ENCODE assay signal across 8 mouse cellular contexts in genomic region chr13:55361974-55362452, GRCm38 (mm10). TPM values are rescaled to one million over a fixed set of nuclear protein-coding genes. Genes with fewer than 3 reads are reported as not detected.
DNase-seq lines count a peak whose midpoint lies in the region; ATAC-seq and TF ChIP-seq lines count a peak whose summit lies in the region.

No protein-coding gene starts in this region.

- ATAC-seq in hindbrain, embryonic 15.5 days (ENCODE audit: low FRiP score, low read depth) = peak; percentile 45; the same call in 1 of the 2 replicates

- H3K9ac ChIP-seq in ES-Bruce4 (ENCODE audit: low read depth, poor library complexity, severe bottlenecking) = peak overlapping the region; percentile 64
- H3K9ac ChIP-seq in hindbrain, embryonic 15.5 days = peak overlapping the region; percentile 88

- TF ChIP-seq POLR2A in kidney, adult 2 months (IDR thresholded peaks at IDR 0.05; ENCODE audit: low read depth, low read length) = no peak
- TF ChIP-seq POLR2A in ES-Bruce4 (IDR thresholded peaks at IDR 0.05; ENCODE audit: insufficient read depth, low read length) = no peak

- TF ChIP-seq CTCF in kidney, adult 2 months (conservative IDR thresholded peaks at IDR 0.05; ENCODE audit: insufficient read depth, insufficient read length, low read depth, low read length) = no peak
- TF ChIP-seq CTCF in ES-Bruce4 (IDR thresholded peaks at IDR 0.05; ENCODE audit: low read depth, low read length) = no peak

- H3K27ac ChIP-seq in kidney, adult 2 months (ENCODE audit: insufficient read depth, low read depth, low read length) = peak overlapping the region; percentile 73
- H3K27ac ChIP-seq in ES-Bruce4 (ENCODE audit: insufficient read depth, low read length) = no peak overlapping the region
- H3K27ac ChIP-seq in embryonic facial prominence, embryonic 10.5 days (replicated peaks) = peak overlapping the region; percentile 92
- H3K27ac ChIP-seq in hindbrain, embryonic 15.5 days (replicated peaks) = peak overlapping the region; percentile 88

- H3K4me2 ChIP-seq in hindbrain, embryonic 15.5 days = peak overlapping the region; percentile 90

- DNase-seq in kidney, adult 2 months = no peak
- DNase-seq in kidney, postnatal 36 days = no peak
- no peak for DNase-seq in embryonic facial prominence, embryonic 10.5 days (ENCODE audit: low spot score)
- DNase-seq in mesoderm, embryonic 11.5 days (ENCODE audit: low read depth, low spot score) = peak; percentile 15
- no peak for DNase-seq in urinary bladder, adult 18-20 months (ENCODE audit: low spot score in 2 of 2)
- no peak for DNase-seq in MN1 (ENCODE audit: low spot score)

- no peaks in the 10 kb centered on the region for H3K36me3 ChIP-seq in kidney, adult 2 months (ENCODE audit: control insufficient read depth, insufficient read depth, low read length)
- H3K36me3 ChIP-seq in ES-Bruce4 (ENCODE audit: control insufficient read depth, insufficient read depth, low read length, poor library complexity, severe bottlenecking) = peaks cover 7% of the 10 kb centered on the region
- H3K36me3 ChIP-seq in embryonic facial prominence, embryonic 10.5 days (replicated peaks) = peaks cover 42% of the 10 kb centered on the region
- peaks cover 11% of the 10 kb centered on the region; the same call in 1 of the 2 replicates for H3K36me3 ChIP-seq in hindbrain, embryonic 15.5 days

- H3K27me3 ChIP-seq in kidney, adult 2 months (replicated peaks; ENCODE audit: control insufficient read depth, insufficient read depth, low read length) = no peaks in the 10 kb centered on the region
- H3K27me3 ChIP-seq in ES-Bruce4 (ENCODE audit: control insufficient read depth, insufficient read depth, low read length, poor library complexity, severe bottlenecking) = no peaks in the 10 kb centered on the region
- no peaks in the 10 kb centered on the region for H3K27me3 ChIP-seq in embryonic facial prominence, embryonic 10.5 days (replicated peaks; ENCODE audit: low read depth, poor library complexity, severe bottlenecking)
- 0 out of 2 replicates have a peak, but pooled peaks cover 2% of the 10 kb centered on the region for H3K27me3 ChIP-seq in hindbrain, embryonic 15.5 days

- no peaks in the 10 kb centered on the region for H3K9me3 ChIP-seq in ES-Bruce4 (replicated peaks; ENCODE audit: control insufficient read depth, insufficient read depth, low read length, poor library complexity, severe bottlenecking)
- no peaks in the 10 kb centered on the region for H3K9me3 ChIP-seq in embryonic facial prominence, embryonic 10.5 days
- H3K9me3 ChIP-seq in hindbrain, embryonic 15.5 days = no peaks in the 10 kb centered on the region

- H3K4me1 ChIP-seq in kidney, adult 2 months (ENCODE audit: control insufficient read depth, insufficient read depth, low read length) = peaks cover 10% of the 10 kb centered on the region; the same call in 1 of the 2 replicates
- H3K4me1 ChIP-seq in ES-Bruce4 (ENCODE audit: control insufficient read depth, insufficient read depth, low read length) = no peaks in the 10 kb centered on the region
- H3K4me1 ChIP-seq in embryonic facial prominence, embryonic 10.5 days = peaks cover 18% of the 10 kb centered on the region
- peaks cover 29% of the 10 kb centered on the region for H3K4me1 ChIP-seq in hindbrain, embryonic 15.5 days (replicated peaks)

- WGBS in kidney, adult 2 months = under 1% methylated on average over 32 of the region's 32 CpGs
- 1% methylated on average over 32 of the region's 32 CpGs for WGBS in embryonic facial prominence, embryonic 10.5 days
- 1% methylated on average over 32 of the region's 32 CpGs for WGBS in hindbrain, embryonic 15.5 days

- peak overlapping the region; percentile 99 for H3K4me3 ChIP-seq in kidney, adult 2 months (ENCODE audit: insufficient read depth, low read depth, low read length)
- peak overlapping the region; percentile 89 for H3K4me3 ChIP-seq in ES-Bruce4 (ENCODE audit: low read depth, low read length)
- peak overlapping the region; percentile 99 for H3K4me3 ChIP-seq in embryonic facial prominence, embryonic 10.5 days
- H3K4me3 ChIP-seq in hindbrain, embryonic 15.5 days = peak overlapping the region; percentile 67

- no peak for TF ChIP-seq EP300 in ES-Bruce4 (IDR thresholded peaks at IDR 0.05; ENCODE audit: insufficient read depth, low read depth, low read length)

RNA-seq across cellular contexts. Expression of gene Lman2, which starts 0.6 kb away (rescaled TPM):
- 114 and 126 TPM in 2 replicates for polyA plus RNA-seq in kidney, adult 2 months (2012; rRNA removed)
- 38.5 and 45.2 TPM in 2 replicates for polyA plus RNA-seq in ES-Bruce4 (2011; ENCODE audit: insufficient read depth, insufficient read length, low read depth, missing spikeins)
- polyA plus RNA-seq in embryonic facial prominence, embryonic 10.5 days (2016; fragmentation: Nextera tagmentation; extraction: Ambion mirVana) = 101 and 110 TPM in 2 replicates
- polyA plus RNA-seq in hindbrain, embryonic 15.5 days (2015; fragmentation: Nextera tagmentation; extraction: Ambion mirVana) = 49.5 and 50.1 TPM in 2 replicates

RNA-seq across cellular contexts. Expression of gene Rgs14, which starts 7.5 kb away (rescaled TPM):
- 3.3 and 4.2 TPM in 2 replicates for polyA plus RNA-seq in kidney, adult 2 months (2012; rRNA removed)
- polyA plus RNA-seq in ES-Bruce4 (2011; ENCODE audit: insufficient read depth, insufficient read length, low read depth, missing spikeins) = 2.8 and 3.6 TPM in 2 replicates
- 0.54 and 0.97 TPM in 2 replicates for polyA plus RNA-seq in embryonic facial prominence, embryonic 10.5 days (2016; fragmentation: Nextera tagmentation; extraction: Ambion mirVana)
- polyA plus RNA-seq in hindbrain, embryonic 15.5 days (2015; fragmentation: Nextera tagmentation; extraction: Ambion mirVana) = 0.29 and 0.41 TPM in 2 replicates

RNA-seq across cellular contexts. Expression of gene Mxd3, which starts 32.4 kb away (rescaled TPM):
- 1.2 and 1.3 TPM in 2 replicates for polyA plus RNA-seq in kidney, adult 2 months (2012; rRNA removed)
- polyA plus RNA-seq in ES-Bruce4 (2011; ENCODE audit: insufficient read depth, insufficient read length, low read depth, missing spikeins) = 5.1 and 6.5 TPM in 2 replicates
- polyA plus RNA-seq in embryonic facial prominence, embryonic 10.5 days (2016; fragmentation: Nextera tagmentation; extraction: Ambion mirVana) = 20.5 and 20.9 TPM in 2 replicates
- 11.3 and 14.4 TPM in 2 replicates for polyA plus RNA-seq in hindbrain, embryonic 15.5 days (2015; fragmentation: Nextera tagmentation; extraction: Ambion mirVana)

RNA-seq across cellular contexts. Expression of gene Slc34a1, which starts 36.0 kb away (rescaled TPM):
- 9,073 and 10,701 TPM in 2 replicates for polyA plus RNA-seq in kidney, adult 2 months (2012; rRNA removed)
- polyA plus RNA-seq in ES-Bruce4 (2011; ENCODE audit: insufficient read depth, insufficient read length, low read depth, missing spikeins) = not detected in 2 replicates
- not detected in 2 replicates for polyA plus RNA-seq in embryonic facial prominence, embryonic 10.5 days (2016; fragmentation: Nextera tagmentation; extraction: Ambion mirVana)
- polyA plus RNA-seq in hindbrain, embryonic 15.5 days (2015; fragmentation: Nextera tagmentation; extraction: Ambion mirVana) = 0.04 and 0.17 TPM in 2 replicates

RNA-seq across cellular contexts. Expression of gene Rab24, which starts 40.3 kb away (rescaled TPM):
- polyA plus RNA-seq in kidney, adult 2 months (2012; rRNA removed) = 81.8 and 89.8 TPM in 2 replicates
- polyA plus RNA-seq in ES-Bruce4 (2011; ENCODE audit: insufficient read depth, insufficient read length, low read depth, missing spikeins) = 40.5 and 42.8 TPM in 2 replicates
- 70.4 and 73.3 TPM in 2 replicates for polyA plus RNA-seq in embryonic facial prominence, embryonic 10.5 days (2016; fragmentation: Nextera tagmentation; extraction: Ambion mirVana)
- polyA plus RNA-seq in hindbrain, embryonic 15.5 days (2015; fragmentation: Nextera tagmentation; extraction: Ambion mirVana) = 103 and 108 TPM in 2 replicates
